ENCODE assay signal across 7 mouse cellular contexts in the genomic region with DNA sequence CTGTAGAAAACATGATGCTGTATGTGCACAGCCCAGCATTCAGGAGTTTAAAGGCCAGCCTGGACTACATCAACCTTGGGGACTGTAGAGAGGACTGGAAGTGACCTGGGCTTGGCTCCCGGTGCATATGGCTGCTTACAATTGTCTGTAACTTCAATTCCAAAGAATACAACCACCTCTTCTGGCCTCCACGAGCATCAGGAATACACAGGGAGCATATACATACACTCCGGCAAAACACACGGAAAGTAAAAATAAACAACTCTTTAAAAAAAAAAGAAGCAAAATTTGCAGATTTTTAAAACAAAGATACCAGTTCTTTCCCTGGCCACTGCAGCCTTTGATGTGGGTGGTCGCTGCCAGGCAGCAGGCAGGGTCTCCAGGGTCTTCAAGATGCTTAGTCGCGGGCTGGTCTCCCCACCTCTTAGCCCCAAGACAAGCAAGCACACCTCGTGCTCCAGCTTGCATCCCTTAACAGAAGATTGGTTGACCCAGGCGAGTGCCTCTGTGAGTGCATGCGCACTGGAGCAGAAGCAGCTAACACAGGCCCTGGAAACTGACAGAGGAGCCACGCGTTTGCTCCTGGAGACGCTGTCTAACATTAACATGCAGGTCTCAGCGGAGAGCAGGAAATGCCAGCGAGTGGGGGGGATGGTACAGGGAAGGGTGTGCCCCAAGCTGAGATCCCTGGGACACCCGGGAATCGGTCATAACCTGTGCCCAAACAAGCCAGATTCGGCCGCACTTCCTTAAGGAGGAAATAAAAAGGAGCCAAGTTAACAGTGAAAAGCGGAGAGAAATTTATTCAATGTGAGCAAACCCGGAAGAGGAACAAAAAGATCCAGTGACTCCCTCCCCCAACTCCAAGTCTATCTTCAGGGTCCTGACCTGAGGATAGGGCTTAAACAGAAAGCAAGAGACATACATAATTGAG. TPM values are rescaled to one million over a fixed set of nuclear protein-coding genes. Genes with fewer than 3 reads are reported as not detected.
A peak's percentile ranks its signal among the peaks of the same experiment; 100 is the strongest.
DNase-seq lines count a peak whose midpoint lies in the region; ATAC-seq and TF ChIP-seq lines count a peak whose summit lies in the region.

No protein-coding gene starts in this region.

- no peak overlapping the region for H3K4me3 ChIP-seq in embryonic facial prominence, embryonic 11.5 days (ENCODE audit: low read depth, low read length)
- peak overlapping the region; percentile 38 for H3K4me3 ChIP-seq in heart, adult 2 months
- no peak overlapping the region for H3K4me3 ChIP-seq in limb, embryonic 11.5 days (ENCODE audit: low read depth, low read length)
- peak overlapping the region; percentile 35 for H3K4me3 ChIP-seq in midbrain, embryonic 12.5 days

- no peak for TF ChIP-seq CTCF in heart, adult 2 months (IDR thresholded peaks at IDR 0.05)

- DNase-seq in adrenal gland, postnatal 4 days (ENCODE audit: low spot score in 2 of 2): peak; percentile 25 to 42
- peak; percentile 84 for DNase-seq in embryonic facial prominence, embryonic 11.5 days (ENCODE audit: low spot score)
- peak; percentile 82 to 87 for DNase-seq in heart, adult 2 months
- peak; percentile 84 for DNase-seq in kidney, adult 18-20 months
- peak; percentile 76 for DNase-seq in limb, embryonic 11.5 days (ENCODE audit: low spot score)
- peak; percentile 30 for DNase-seq in spleen, adult 12 weeks (ENCODE audit: low spot score)

- peak; percentile 77 for TF ChIP-seq POLR2A in heart, adult 2 months (IDR thresholded peaks at IDR 0.05; ENCODE audit: insufficient read depth, low read depth, low read length)

- peak overlapping the region; percentile 23 for H3K9ac ChIP-seq in embryonic facial prominence, embryonic 11.5 days (replicated peaks; ENCODE audit: low read length)
- H3K9ac ChIP-seq in heart, adult 2 months (ENCODE audit: low read depth, low read length): peak overlapping the region; percentile 33
- peak overlapping the region; percentile 55; the same call in 1 of the 2 replicates for H3K9ac ChIP-seq in limb, embryonic 11.5 days (ENCODE audit: low read length)
- 0 out of 2 replicates have a peak overlapping the region, but pooled peaks have one; percentile 32 for H3K9ac ChIP-seq in midbrain, embryonic 12.5 days (replicated peaks)

- peaks cover 6% of the 10 kb centered on the region for H3K4me1 ChIP-seq in embryonic facial prominence, embryonic 11.5 days (ENCODE audit: control insufficient read depth, insufficient read depth, low read length)
- peaks cover 4% of the 10 kb centered on the region for H3K4me1 ChIP-seq in heart, adult 2 months (ENCODE audit: control insufficient read depth, insufficient read depth, low read length)
- H3K4me1 ChIP-seq in limb, embryonic 11.5 days (ENCODE audit: control insufficient read depth, insufficient read depth, low read length): peaks cover 2% of the 10 kb centered on the region
- H3K4me1 ChIP-seq in midbrain, embryonic 12.5 days: peaks cover 17% of the 10 kb centered on the region

- H3K4me2 ChIP-seq in embryonic facial prominence, embryonic 11.5 days (ENCODE audit: low read depth, low read length): peak overlapping the region; percentile 41
- peak overlapping the region; percentile 43; the same call in 1 of the 2 replicates for H3K4me2 ChIP-seq in limb, embryonic 11.5 days (ENCODE audit: low read depth, severe bottlenecking)
- peak overlapping the region; percentile 59 for H3K4me2 ChIP-seq in midbrain, embryonic 12.5 days (replicated peaks)

- no peaks in the 10 kb centered on the region for H3K27me3 ChIP-seq in embryonic facial prominence, embryonic 11.5 days (ENCODE audit: control insufficient read depth, insufficient read depth, low read length)
- H3K27me3 ChIP-seq in heart, adult 2 months (ENCODE audit: control insufficient read depth, insufficient read depth, low read length): no peaks in the 10 kb centered on the region
- no peaks in the 10 kb centered on the region for H3K27me3 ChIP-seq in limb, embryonic 11.5 days (ENCODE audit: control insufficient read depth, insufficient read depth, low read length)
- H3K27me3 ChIP-seq in midbrain, embryonic 12.5 days: no peaks in the 10 kb centered on the region

- peak overlapping the region; percentile 61 for H3K27ac ChIP-seq in embryonic facial prominence, embryonic 11.5 days (replicated peaks; ENCODE audit: low read depth, low read length)
- H3K27ac ChIP-seq in heart, adult 2 months: peak overlapping the region; percentile 87
- H3K27ac ChIP-seq in limb, embryonic 11.5 days (replicated peaks; ENCODE audit: low read depth, low read length): no peak overlapping the region
- peak overlapping the region; percentile 72 for H3K27ac ChIP-seq in midbrain, embryonic 12.5 days (replicated peaks)

- TF ChIP-seq EP300 in heart, adult 2 months (IDR thresholded peaks at IDR 0.05; ENCODE audit: insufficient read depth, low read depth, low read length): peak; percentile 33; the same call in 1 of the 2 replicates

- H3K79me2 ChIP-seq in heart, adult 2 months (replicated peaks; ENCODE audit: control insufficient read depth, insufficient read depth, low read length): no peaks in the 10 kb centered on the region

- ATAC-seq in embryonic facial prominence, embryonic 11.5 days (replicated peaks; ENCODE audit: insufficient number of reproducible peaks, low FRiP score, low TSS enrichment, low read depth): peak; percentile 85
- peak; percentile 62; the same call in 1 of the 2 replicates for ATAC-seq in limb, embryonic 11.5 days (ENCODE audit: insufficient number of reproducible peaks, low FRiP score, low TSS enrichment, low read depth)
- ATAC-seq in midbrain, embryonic 12.5 days (ENCODE audit: low FRiP score, low read depth): peak; percentile 71

- WGBS in embryonic facial prominence, embryonic 11.5 days: 9% methylated on average over 21 of the region's 21 CpGs
- 21% methylated on average over 21 of the region's 21 CpGs for WGBS in heart, adult 2 months
- WGBS in limb, embryonic 11.5 days: 14% methylated on average over 21 of the region's 21 CpGs
- WGBS in midbrain, embryonic 12.5 days: 13% methylated on average over 21 of the region's 21 CpGs

- intact Hi-C loops in heart, adult 2 months (cut with DNase I): loop anchor here (5.0 kb wide), 2 partner anchors 50 to 55 kb away; a partner anchor contains a TSS

- no peaks in the 10 kb centered on the region for H3K9me3 ChIP-seq in embryonic facial prominence, embryonic 11.5 days (replicated peaks; ENCODE audit: control insufficient read depth, low read length)
- no peaks in the 10 kb centered on the region for H3K9me3 ChIP-seq in limb, embryonic 11.5 days (ENCODE audit: control insufficient read depth, low read length)
- no peaks in the 10 kb centered on the region for H3K9me3 ChIP-seq in midbrain, embryonic 12.5 days

- no peaks in the 10 kb centered on the region for H3K36me3 ChIP-seq in embryonic facial prominence, embryonic 11.5 days (replicated peaks; ENCODE audit: control insufficient read depth, insufficient read depth, low read depth, low read length)
- H3K36me3 ChIP-seq in heart, adult 2 months (ENCODE audit: control insufficient read depth, insufficient read depth, low read length): no peaks in the 10 kb centered on the region
- no peaks in the 10 kb centered on the region for H3K36me3 ChIP-seq in limb, embryonic 11.5 days (ENCODE audit: control insufficient read depth, insufficient read depth, low read length)
- H3K36me3 ChIP-seq in midbrain, embryonic 12.5 days: no peaks in the 10 kb centered on the region

RNA-seq across cellular contexts. Expression of a gene that starts 52.0 kb away (rescaled TPM):
- under 1 TPM; 0.62 to 0.64 TPM for total RNA-seq in adrenal gland, postnatal 4 days (2021)
- not detected in 2 replicates for polyA plus RNA-seq in embryonic facial prominence, embryonic 11.5 days (2014; fragmentation: Nextera tagmentation; extraction: Ambion mirVana)
- total RNA-seq in heart, adult 2 months (2021): under 1 TPM in 1 of 2 experiments, not detected in 1; 0.07 TPM
- polyA plus RNA-seq in heart, adult 2 months (2012; rRNA removed): not detected in 2 replicates
- polyA plus RNA-seq in limb, embryonic 11.5 days (2014; fragmentation: Nextera tagmentation; extraction: Ambion mirVana): not detected in 2 replicates
- polyA plus RNA-seq in midbrain, embryonic 12.5 days (2016; fragmentation: Nextera tagmentation; extraction: Ambion mirVana): not detected in 2 replicates

Comparison
In these comparisons a context has a peak if more than half of its experiments do, and no peak if none do; other contexts are left out.
1. DNase-seq: peak in every context shown above with its lines; median percentile 84 in heart, adult 2 months; 84 in embryonic facial prominence, embryonic 11.5 days; 84 in kidney, adult 18-20 months; 76 in limb, embryonic 11.5 days; 34 in adrenal gland, postnatal 4 days; 30 in spleen, adult 12 weeks.
2. H3K4me3 ChIP-seq: peak in heart, adult 2 months (single experiment) and midbrain, embryonic 12.5 days (single experiment); none in embryonic facial prominence, embryonic 11.5 days (single experiment) and limb, embryonic 11.5 days (single experiment).
3. Peak in every context shown above with its lines, with median percentiles within 50 percentile points of each other: ATAC-seq, H3K4me2 ChIP-seq and H3K9ac ChIP-seq.